In genomic region chr12:4212908-4213307, GRCm38 (mm10) we compare ENCODE assay signal across 14 mouse cellular contexts. TPM values are rescaled to one million over a fixed set of nuclear protein-coding genes. Genes with fewer than 3 reads are reported as not detected.
DNase-seq lines count a peak whose midpoint lies in the region; ATAC-seq and TF ChIP-seq lines count a peak whose summit lies in the region.
"Had no signal": no experiment of that assay in that cellular context is flagged by ENCODE, and none has a peak within 500 bp of the region (broad histone marks: within the 10 kb centered on the region; RNA-seq: fewer than 3 reads in every experiment).

No protein-coding gene starts in this region.

- H3K9me3 ChIP-seq in hindbrain, embryonic 10.5 days = no peaks in the 10 kb centered on the region
- H3K9me3 ChIP-seq in hindbrain, postnatal 0 days (ENCODE audit: low read length) = no peaks in the 10 kb centered on the region
- H3K9me3 ChIP-seq in kidney, postnatal 0 days (replicated peaks; ENCODE audit: low read length) = no peaks in the 10 kb centered on the region
- H3K9me3 ChIP-seq: midbrain, embryonic 13.5 days had no signal

- WGBS in hindbrain, embryonic 10.5 days = 66% methylated on average over 8 of the region's 8 CpGs
- 52% methylated on average over 8 of the region's 8 CpGs for WGBS in hindbrain, postnatal 0 days
- 35% methylated on average over 8 of the region's 8 CpGs for WGBS in kidney, postnatal 0 days

- H3K4me1 ChIP-seq in hindbrain, embryonic 10.5 days (replicated peaks) = peaks cover 6% of the 10 kb centered on the region
- no peaks in the 10 kb centered on the region for H3K4me1 ChIP-seq in hindbrain, postnatal 0 days (ENCODE audit: insufficient read depth, low read length)
- no peaks in the 10 kb centered on the region for H3K4me1 ChIP-seq in kidney, postnatal 0 days (replicated peaks; ENCODE audit: insufficient read depth, low read length)
- H3K4me1 ChIP-seq: midbrain, embryonic 13.5 days had no signal

- no peaks in the 10 kb centered on the region for H3K27me3 ChIP-seq in hindbrain, embryonic 10.5 days (ENCODE audit: insufficient read depth, poor library complexity, severe bottlenecking)
- H3K27me3 ChIP-seq in hindbrain, postnatal 0 days (ENCODE audit: insufficient read depth, low read length) = no peaks in the 10 kb centered on the region
- H3K27me3 ChIP-seq in kidney, postnatal 0 days (ENCODE audit: insufficient read depth, low read length) = no peaks in the 10 kb centered on the region
- H3K27me3 ChIP-seq: midbrain, embryonic 13.5 days had no signal

- no peak for ATAC-seq in hindbrain, postnatal 0 days
- ATAC-seq in kidney, postnatal 0 days (replicated peaks; ENCODE audit: low FRiP score, low read depth) = peak; percentile 82
- ATAC-seq: midbrain, embryonic 13.5 days had no signal

- peaks cover 98% of the 10 kb centered on the region for H3K36me3 ChIP-seq in hindbrain, embryonic 10.5 days
- H3K36me3 ChIP-seq in hindbrain, postnatal 0 days (ENCODE audit: insufficient read depth, low read length) = peaks cover 59% of the 10 kb centered on the region; the same call in 1 of the 2 replicates
- H3K36me3 ChIP-seq in kidney, postnatal 0 days (ENCODE audit: insufficient read depth, low read length) = peaks cover 12% of the 10 kb centered on the region

- 0 out of 2 replicates have a peak overlapping the region, but pooled peaks have one; percentile 37 for H3K27ac ChIP-seq in hindbrain, embryonic 10.5 days
- no peak overlapping the region for H3K27ac ChIP-seq in hindbrain, postnatal 0 days
- H3K27ac ChIP-seq in kidney, postnatal 0 days = peak overlapping the region; percentile 60
- H3K27ac ChIP-seq: liver, embryonic 14.5 days; midbrain, embryonic 13.5 days had no signal

- no peak overlapping the region for H3K9ac ChIP-seq in hindbrain, postnatal 0 days (replicated peaks; ENCODE audit: low read length)
- no peak overlapping the region for H3K9ac ChIP-seq in kidney, postnatal 0 days (ENCODE audit: low read depth, low read length)
- H3K9ac ChIP-seq: liver, embryonic 14.5 days; midbrain, embryonic 13.5 days had no signal

- no peak overlapping the region for H3K4me2 ChIP-seq in hindbrain, postnatal 0 days (ENCODE audit: low read depth, low read length)
- no peak overlapping the region for H3K4me2 ChIP-seq in kidney, postnatal 0 days (ENCODE audit: low read length)
- H3K4me2 ChIP-seq: midbrain, embryonic 13.5 days had no signal

- DNase-seq in hindbrain, embryonic 10.5 days (ENCODE audit: low spot score) = peak; percentile 27
- DNase-seq in hindbrain, postnatal 0 days (ENCODE audit: low spot score) = no peak
- DNase-seq in adrenal gland, adult 8-10 months = peak; percentile 77
- DNase-seq in adrenal gland, postnatal 36 days = peak; percentile 83 to 88
- DNase-seq in kidney, postnatal 0 days (ENCODE audit: low spot score) = peak; percentile 71
- no peak for DNase-seq in layer of hippocampus, adult 9-11 months
- no peak for DNase-seq in adipocyte (ENCODE audit: low spot score)
- no peak for DNase-seq in gastrocnemius, adult 8-10 months (ENCODE audit: low spot score in 2 of 2)
- DNase-seq: cerebellum, adult 18-20 months; heart, adult 18-20 months; lung, postnatal 36 days; thymus, adult 18-20 months had no signal

- no peak for TF ChIP-seq CTCF in hindbrain, postnatal 0 days (IDR thresholded peaks at IDR 0.05; ENCODE audit: low read depth)
- no peak for TF ChIP-seq CTCF in kidney, postnatal 0 days (IDR thresholded peaks at IDR 0.05; ENCODE audit: low read depth)

- no peak overlapping the region for H3K4me3 ChIP-seq in hindbrain, embryonic 10.5 days
- no peak overlapping the region for H3K4me3 ChIP-seq in hindbrain, postnatal 0 days (ENCODE audit: low read length)
- H3K4me3 ChIP-seq in kidney, postnatal 0 days (replicated peaks; ENCODE audit: low read depth, low read length) = no peak overlapping the region
- H3K4me3 ChIP-seq: midbrain, embryonic 13.5 days had no signal

RNA-seq across cellular contexts. Expression of gene Ptrhd1, which starts 20.9 kb away (rescaled TPM):
- polyA plus RNA-seq in hindbrain, embryonic 10.5 days (2016; fragmentation: Nextera tagmentation; extraction: Ambion mirVana) = 6.6 and 7.1 TPM in 2 replicates
- 5.5 and 8.0 TPM in 2 replicates for total RNA-seq in hindbrain, postnatal 0 days (2014; rRNA removed)
- 8.9 and 9.4 TPM in 2 replicates for polyA plus RNA-seq in hindbrain, postnatal 0 days (2015; fragmentation: Nextera tagmentation; extraction: Ambion mirVana)
- 1 to 10 TPM; 7.0 to 9.4 (median 8.5) TPM for total RNA-seq in adrenal gland, adult 8-10 months (2022)
- total RNA-seq in adrenal gland, postnatal 36 days (2021) = 1 to 10 TPM; 7.3 to 8.3 TPM
- 7.4 and 8.1 TPM in 2 replicates for polyA plus RNA-seq in kidney, postnatal 0 days (2015; fragmentation: Nextera tagmentation; extraction: Ambion mirVana)
- total RNA-seq in gastrocnemius, adult 8-10 months (2022) = 1 to 10 TPM; 5.1 to 7.8 (median 6.0) TPM

RNA-seq across cellular contexts. Expression of gene Cenpo, which starts 21.2 kb away (rescaled TPM):
- polyA plus RNA-seq in hindbrain, embryonic 10.5 days (2016; fragmentation: Nextera tagmentation; extraction: Ambion mirVana) = 19.6 and 21.2 TPM in 2 replicates
- total RNA-seq in hindbrain, postnatal 0 days (2014; rRNA removed) = 5.2 and 5.9 TPM in 2 replicates
- 5.3 and 5.7 TPM in 2 replicates for polyA plus RNA-seq in hindbrain, postnatal 0 days (2015; fragmentation: Nextera tagmentation; extraction: Ambion mirVana)
- total RNA-seq in adrenal gland, adult 8-10 months (2022) = 10 to 100 TPM in 3 of 4 experiments, 1 to 10 TPM in 1; 8.3 to 15.3 (median 12.2) TPM
- 1 to 10 TPM; 8.1 to 8.7 TPM for total RNA-seq in adrenal gland, postnatal 36 days (2021)
- 7.9 and 8.8 TPM in 2 replicates for polyA plus RNA-seq in kidney, postnatal 0 days (2015; fragmentation: Nextera tagmentation; extraction: Ambion mirVana)
- 1 to 10 TPM; 1.3 to 2.6 (median 2.0) TPM for total RNA-seq in gastrocnemius, adult 8-10 months (2022)

Comparison
In these comparisons a context has a peak if more than half of its experiments do, and no peak if none do; other contexts are left out.
1. DNase-seq: peak in hindbrain, embryonic 10.5 days (single experiment), adrenal gland, adult 8-10 months (single experiment), adrenal gland, postnatal 36 days (2 of 2) and kidney, postnatal 0 days (single experiment); none in hindbrain, postnatal 0 days (single experiment), layer of hippocampus, adult 9-11 months (single experiment), adipocyte (single experiment) and gastrocnemius, adult 8-10 months (0 of 2).